Mouse (Mus musculus): ENCODE measurements at regions not wholly inside any gene's neighbourhood (a gene's known extent, or its start where the extent isn't known, plus 50 kb on each side); places are given as distances from the start of the nearest gene placed in this dataset.

- Histone ChIP-seq H3K4me3 (ENCODE audit: insufficient read depth, poor library complexity, severe bottlenecking) (no peak overlapping the region), H3ac (ENCODE audit: control insufficient read depth, insufficient read length, low read depth) (no peak overlapping the region), H3K79me2 (ENCODE audit: control insufficient read depth, insufficient read depth) (no peaks in the 10 kb centered on the region), H3K27me3 (ENCODE audit: control insufficient read depth, insufficient read depth, insufficient read length) (peaks cover 6% of the 10 kb centered on the region), H3K79me3 (ENCODE audit: low read depth) (no peaks in the 10 kb centered on the region), H3K36me3 (ENCODE audit: control insufficient read depth, insufficient read depth) (no peaks in the 10 kb centered on the region)
- TF ChIP-seq MYOD1 (IDR thresholded peaks at IDR 0.05; ENCODE audit: control insufficient read depth, insufficient read length, low read depth), result no peak
- no peak for TF ChIP-seq USF1 (IDR thresholded peaks at IDR 0.05; ENCODE audit: low read depth)
- TF ChIP-seq MYOG (IDR thresholded peaks at IDR 0.05; ENCODE audit: control insufficient read depth, extremely low read depth, insufficient read length), result no peak
- TF ChIP-seq CEBPB (IDR thresholded peaks at IDR 0.05; ENCODE audit: low read depth), result no peak
- no peak for TF ChIP-seq MAX (IDR thresholded peaks at IDR 0.05)
- TF ChIP-seq CTCF (IDR thresholded peaks at IDR 0.05; ENCODE audit: control insufficient read depth, insufficient read depth, insufficient read length), result peak; percentile 26
- no peak for TF ChIP-seq FOSL1 (IDR thresholded peaks at IDR 0.05; ENCODE audit: insufficient read depth, low read length, poor library complexity, severe bottlenecking)
These were observed 96.7 kb downstream of the 1500009L16Rik start for GRCm38 (mm10) chr10:83819266-83819949.

- Histone ChIP-seq H3K79me2 (ENCODE audit: control insufficient read depth, insufficient read depth) (no peaks in the 10 kb centered on the region), H3K79me3 (ENCODE audit: low read depth) (no peaks in the 10 kb centered on the region), H3K36me3 (ENCODE audit: control insufficient read depth, insufficient read depth) (no peaks in the 10 kb centered on the region), H3K4me3 (ENCODE audit: insufficient read depth, poor library complexity, severe bottlenecking) (no peak overlapping the region), H3ac (ENCODE audit: control insufficient read depth, insufficient read length, low read depth) (no peak overlapping the region), H3K27me3 (ENCODE audit: control insufficient read depth, insufficient read depth, insufficient read length) (peaks cover 6% of the 10 kb centered on the region)
- TF ChIP-seq USF1 (IDR thresholded peaks at IDR 0.05; ENCODE audit: low read depth), result no peak
- no peak for TF ChIP-seq CEBPB (IDR thresholded peaks at IDR 0.05; ENCODE audit: low read depth)
- no peak for TF ChIP-seq FOSL1 (IDR thresholded peaks at IDR 0.05; ENCODE audit: insufficient read depth, low read length, poor library complexity, severe bottlenecking)
- TF ChIP-seq MAX (IDR thresholded peaks at IDR 0.05), result no peak
- TF ChIP-seq MYOD1 (IDR thresholded peaks at IDR 0.05; ENCODE audit: control insufficient read depth, insufficient read length, low read depth), result no peak
- no peak for TF ChIP-seq MYOG (IDR thresholded peaks at IDR 0.05; ENCODE audit: control insufficient read depth, extremely low read depth, insufficient read length)
- TF ChIP-seq CTCF (IDR thresholded peaks at IDR 0.05; ENCODE audit: control insufficient read depth, insufficient read depth, insufficient read length), result no peak
These were observed 97.2 kb downstream of the 1500009L16Rik start for GRCm38 (mm10) chr10:83819950-83820275.

GRCm38 (mm10) chr10:83821089-83821488, 98.4 kb downstream of the 1500009L16Rik start:
- no peaks in the 10 kb centered on the region for H3K79me3 ChIP-seq (ENCODE audit: low read depth)
- no peak overlapping the region for H3K4me3 ChIP-seq (ENCODE audit: insufficient read depth, poor library complexity, severe bottlenecking)
- no peaks in the 10 kb centered on the region for H3K79me2 ChIP-seq (ENCODE audit: control insufficient read depth, insufficient read depth)
- TF ChIP-seq FOSL1 (IDR thresholded peaks at IDR 0.05; ENCODE audit: insufficient read depth, low read length, poor library complexity, severe bottlenecking) (no peak), CEBPB (IDR thresholded peaks at IDR 0.05; ENCODE audit: low read depth) (no peak), USF1 (IDR thresholded peaks at IDR 0.05; ENCODE audit: low read depth) (no peak), MYOD1 (IDR thresholded peaks at IDR 0.05; ENCODE audit: control insufficient read depth, insufficient read length, low read depth) (peak; percentile 82)
- H3K27me3 ChIP-seq (ENCODE audit: control insufficient read depth, insufficient read depth, insufficient read length), result peaks cover 5% of the 10 kb centered on the region
- H3ac ChIP-seq (ENCODE audit: control insufficient read depth, insufficient read length, low read depth), result no peak overlapping the region
- H3K36me3 ChIP-seq (ENCODE audit: control insufficient read depth, insufficient read depth), result no peaks in the 10 kb centered on the region

GRCm38 (mm10) chr10:83826105-83826504, 103.4 kb downstream of the 1500009L16Rik start:
- Histone ChIP-seq H3K79me2 (ENCODE audit: control insufficient read depth, insufficient read depth) (no peaks in the 10 kb centered on the region), H3K36me3 (ENCODE audit: control insufficient read depth, insufficient read depth) (no peaks in the 10 kb centered on the region), H3K4me3 (ENCODE audit: insufficient read depth, poor library complexity, severe bottlenecking) (no peak overlapping the region), H3K79me3 (ENCODE audit: low read depth) (no peaks in the 10 kb centered on the region), H3ac (ENCODE audit: control insufficient read depth, insufficient read length, low read depth) (no peak overlapping the region), H3K27me3 (ENCODE audit: control insufficient read depth, insufficient read depth, insufficient read length) (no peaks in the 10 kb centered on the region)
- no peak for TF ChIP-seq USF1 (IDR thresholded peaks at IDR 0.05; ENCODE audit: low read depth)
- no peak for TF ChIP-seq MYOD1 (IDR thresholded peaks at IDR 0.05; ENCODE audit: control insufficient read depth, insufficient read length, low read depth)
- no peak for TF ChIP-seq CEBPB (IDR thresholded peaks at IDR 0.05; ENCODE audit: low read depth)
- TF ChIP-seq MYOG (IDR thresholded peaks at IDR 0.05; ENCODE audit: control insufficient read depth, extremely low read depth, insufficient read length), result no peak
- no peak for TF ChIP-seq MAX (IDR thresholded peaks at IDR 0.05)
- TF ChIP-seq CTCF (IDR thresholded peaks at IDR 0.05; ENCODE audit: control insufficient read depth, insufficient read depth, insufficient read length), result no peak
- no peak for TF ChIP-seq FOSL1 (IDR thresholded peaks at IDR 0.05; ENCODE audit: insufficient read depth, low read length, poor library complexity, severe bottlenecking)

- Histone ChIP-seq H3K36me3 (ENCODE audit: control insufficient read depth, insufficient read depth) (no peaks in the 10 kb centered on the region), H3ac (ENCODE audit: control insufficient read depth, insufficient read length, low read depth) (no peak overlapping the region), H3K79me2 (ENCODE audit: control insufficient read depth, insufficient read depth) (no peaks in the 10 kb centered on the region), H3K27me3 (ENCODE audit: control insufficient read depth, insufficient read depth, insufficient read length) (no peaks in the 10 kb centered on the region), H3K4me3 (ENCODE audit: insufficient read depth, poor library complexity, severe bottlenecking) (no peak overlapping the region), H3K79me3 (ENCODE audit: low read depth) (no peaks in the 10 kb centered on the region)
- TF ChIP-seq MAX (IDR thresholded peaks at IDR 0.05), result no peak
- TF ChIP-seq MYOG (IDR thresholded peaks at IDR 0.05; ENCODE audit: control insufficient read depth, extremely low read depth, insufficient read length), result no peak
- TF ChIP-seq MYOD1 (IDR thresholded peaks at IDR 0.05; ENCODE audit: control insufficient read depth, insufficient read length, low read depth), result no peak
- TF ChIP-seq CTCF (IDR thresholded peaks at IDR 0.05; ENCODE audit: control insufficient read depth, insufficient read depth, insufficient read length), result no peak
- no peak for TF ChIP-seq FOSL1 (IDR thresholded peaks at IDR 0.05; ENCODE audit: insufficient read depth, low read length, poor library complexity, severe bottlenecking)
- no peak for TF ChIP-seq USF1 (IDR thresholded peaks at IDR 0.05; ENCODE audit: low read depth)
- TF ChIP-seq CEBPB (IDR thresholded peaks at IDR 0.05; ENCODE audit: low read depth), result no peak
These were observed 113.7 kb downstream of the 1500009L16Rik start for GRCm38 (mm10) chr10:83836351-83836750.

GRCm38 (mm10) chr10:83840226-83840625, 117.6 kb downstream of the 1500009L16Rik start:
- Histone ChIP-seq H3K4me3 (ENCODE audit: insufficient read depth, poor library complexity, severe bottlenecking) (no peak overlapping the region), H3K36me3 (ENCODE audit: control insufficient read depth, insufficient read depth) (no peaks in the 10 kb centered on the region), H3ac (ENCODE audit: control insufficient read depth, insufficient read length, low read depth) (no peak overlapping the region), H3K79me3 (ENCODE audit: low read depth) (no peaks in the 10 kb centered on the region), H3K27me3 (ENCODE audit: control insufficient read depth, insufficient read depth, insufficient read length) (no peaks in the 10 kb centered on the region), H3K79me2 (ENCODE audit: control insufficient read depth, insufficient read depth) (no peaks in the 10 kb centered on the region)
- TF ChIP-seq USF1 (IDR thresholded peaks at IDR 0.05; ENCODE audit: low read depth), result no peak
- no peak for TF ChIP-seq MAX (IDR thresholded peaks at IDR 0.05)
- TF ChIP-seq CTCF (IDR thresholded peaks at IDR 0.05; ENCODE audit: control insufficient read depth, insufficient read depth, insufficient read length), result no peak
- no peak for TF ChIP-seq FOSL1 (IDR thresholded peaks at IDR 0.05; ENCODE audit: insufficient read depth, low read length, poor library complexity, severe bottlenecking)
- TF ChIP-seq CEBPB (IDR thresholded peaks at IDR 0.05; ENCODE audit: low read depth), result no peak
- no peak for TF ChIP-seq MYOG (IDR thresholded peaks at IDR 0.05; ENCODE audit: control insufficient read depth, extremely low read depth, insufficient read length)
- TF ChIP-seq MYOD1 (IDR thresholded peaks at IDR 0.05; ENCODE audit: control insufficient read depth, insufficient read length, low read depth), result no peak
